Mouse (Mus musculus) C2C12 (cell line): ENCODE measurements at regions not wholly inside any gene's neighbourhood (a gene's known extent, or its start where the extent isn't known, plus 50 kb on each side); places are given as distances from the start of the nearest gene placed in this dataset.

Experiments used
- H3K27me3 ChIP-seq: one replicate; pipeline ENCODE4 v1.6.1; 2011; ENCODE audit not compliant: control insufficient read depth, insufficient read depth, insufficient read length
- H3K36me3 ChIP-seq: one replicate; pipeline ENCODE4 v1.6.1; 2011; ENCODE audit not compliant: control insufficient read depth, insufficient read depth
- H3K4me3 ChIP-seq: one replicate; pipeline ENCODE4 v1.5.1; 2011; ENCODE audit warnings: mild to moderate bottlenecking, control low read depth; ENCODE audit not compliant: poor library complexity, insufficient read depth, severe bottlenecking
- H3K79me2 ChIP-seq: one replicate; pipeline ENCODE4 v1.6.1; 2011; ENCODE audit not compliant: control insufficient read depth, insufficient read depth
- H3K79me3 ChIP-seq: one replicate; pipeline ENCODE4 v1.6.1; 2011; ENCODE audit warnings: low read depth, control low read depth
- H3ac ChIP-seq: one replicate; pipeline ENCODE3; 2011; ENCODE audit warnings: low read depth; ENCODE audit not compliant: control insufficient read depth, insufficient read length
- CEBPB ChIP-seq: IDR thresholded peaks from one replicate; pipeline ENCODE4 v1.6.1; 2011; ENCODE audit warnings: low read depth, mild to moderate bottlenecking, control low read depth, moderate library complexity
- CTCF ChIP-seq: IDR thresholded peaks from one replicate; pipeline ENCODE4 v1.5.1; 2011; ENCODE audit not compliant: control insufficient read depth, insufficient read depth, insufficient read length
- FOSL1 ChIP-seq: IDR thresholded peaks from one replicate; pipeline ENCODE4 v1.8.0; 2011; ENCODE audit warnings: mild to moderate bottlenecking, low read length; ENCODE audit not compliant: poor library complexity, insufficient read depth, severe bottlenecking
- MAX ChIP-seq: IDR thresholded peaks from one replicate; pipeline ENCODE4 v1.6.1; 2011; ENCODE audit warnings: mild to moderate bottlenecking, control low read depth
- MYOD1 ChIP-seq: IDR thresholded peaks from one replicate; pipeline ENCODE4 v1.6.1; 2011; ENCODE audit warnings: low read depth; ENCODE audit not compliant: control insufficient read depth, insufficient read length
- MYOG ChIP-seq: IDR thresholded peaks from one replicate; pipeline ENCODE4 v1.6.1; 2011; ENCODE audit not compliant: control insufficient read depth, insufficient read length; ENCODE audit errors: extremely low read depth
- USF1 ChIP-seq: IDR thresholded peaks from one replicate; pipeline ENCODE4 v1.6.1; 2011; ENCODE audit warnings: low read depth, mild to moderate bottlenecking, control low read depth, moderate library complexity

GRCm38 (mm10) chr8:50082378-50082777, 1238.6 kb upstream of the Tenm3 start:
- H3K27me3 ChIP-seq: no peaks in the 10 kb centered on the region
- H3K36me3 ChIP-seq: no peaks in the 10 kb centered on the region
- no peak for TF ChIP-seq CTCF
- TF ChIP-seq CEBPB: no peak
- TF ChIP-seq MYOG: no peak
- H3K4me3 ChIP-seq: no peak overlapping the region
- no peaks in the 10 kb centered on the region for H3K79me3 ChIP-seq
- no peaks in the 10 kb centered on the region for H3K79me2 ChIP-seq
- H3ac ChIP-seq: no peak overlapping the region

- no peaks in the 10 kb centered on the region for H3K36me3 ChIP-seq
- TF ChIP-seq CEBPB (no peak), FOSL1 (no peak), USF1 (no peak), CTCF (no peak), MAX (no peak), MYOD1 (no peak), MYOG (no peak)
- no peaks in the 10 kb centered on the region for H3K79me2 ChIP-seq
- H3K79me3 ChIP-seq: no peaks in the 10 kb centered on the region
- H3ac ChIP-seq: no peak overlapping the region
- no peak overlapping the region for H3K4me3 ChIP-seq
- no peaks in the 10 kb centered on the region for H3K27me3 ChIP-seq
Measured at GRCm38 (mm10) chr8:50037096-50037495, 1193.3 kb upstream of the Tenm3 start.

- TF ChIP-seq MYOD1: no peak
- no peak for TF ChIP-seq CTCF
- TF ChIP-seq MAX: no peak
- TF ChIP-seq MYOG: no peak
- no peak for TF ChIP-seq USF1
- no peak for TF ChIP-seq FOSL1
- no peak for TF ChIP-seq CEBPB
- Histone ChIP-seq H3K27me3 (no peaks in the 10 kb centered on the region), H3ac (no peak overlapping the region), H3K4me3 (no peak overlapping the region), H3K79me3 (no peaks in the 10 kb centered on the region), H3K36me3 (no peaks in the 10 kb centered on the region), H3K79me2 (no peaks in the 10 kb centered on the region)
Measured at GRCm38 (mm10) chr8:50027544-50027943, 1183.8 kb upstream of the Tenm3 start.

GRCm38 (mm10) chr8:50007546-50007945, 1163.8 kb upstream of the Tenm3 start:
- H3ac ChIP-seq: no peak overlapping the region
- H3K4me3 ChIP-seq: no peak overlapping the region
- no peaks in the 10 kb centered on the region for H3K79me2 ChIP-seq
- H3K79me3 ChIP-seq: no peaks in the 10 kb centered on the region
- TF ChIP-seq USF1 (no peak), CEBPB (no peak), FOSL1 (no peak), MYOD1 (no peak), CTCF (no peak), MYOG (no peak), MAX (no peak)
- H3K27me3 ChIP-seq: no peaks in the 10 kb centered on the region
- H3K36me3 ChIP-seq: no peaks in the 10 kb centered on the region

- H3K79me2 ChIP-seq: no peaks in the 10 kb centered on the region
- H3K27me3 ChIP-seq: no peaks in the 10 kb centered on the region
- TF ChIP-seq MYOD1: no peak
- TF ChIP-seq CTCF: no peak
- no peak for TF ChIP-seq MAX
- TF ChIP-seq FOSL1: no peak
- TF ChIP-seq MYOG: no peak
- no peak for TF ChIP-seq CEBPB
- no peak for TF ChIP-seq USF1
- H3K4me3 ChIP-seq: no peak overlapping the region
- no peaks in the 10 kb centered on the region for H3K79me3 ChIP-seq
- no peak overlapping the region for H3ac ChIP-seq
- H3K36me3 ChIP-seq: no peaks in the 10 kb centered on the region
Measured at GRCm38 (mm10) chr8:50004254-50004653, 1160.5 kb upstream of the Tenm3 start.

- no peaks in the 10 kb centered on the region for H3K79me2 ChIP-seq
- H3K36me3 ChIP-seq: no peaks in the 10 kb centered on the region
- TF ChIP-seq MYOD1: no peak
- no peak for TF ChIP-seq MYOG
- TF ChIP-seq MAX: no peak
- no peak for TF ChIP-seq CTCF
- TF ChIP-seq USF1: no peak
- TF ChIP-seq FOSL1: no peak
- TF ChIP-seq CEBPB: no peak
- H3ac ChIP-seq: no peak overlapping the region
- no peaks in the 10 kb centered on the region for H3K79me3 ChIP-seq
- H3K27me3 ChIP-seq: no peaks in the 10 kb centered on the region
- H3K4me3 ChIP-seq: no peak overlapping the region
Measured at GRCm38 (mm10) chr8:50003641-50004040, 1159.9 kb upstream of the Tenm3 start.
